Mouse (Mus musculus) megakaryocyte, embryonic 14.5 days (primary cell): Measurements from ENCODE around the gene Efnb2. TPM values are rescaled to one million over a fixed set of nuclear protein-coding genes. Genes with fewer than 3 reads are reported as not detected.

Experiments
- H3K27me3 ChIP-seq: replicated peaks from 2 replicates; pipeline ENCODE3; 2012; ENCODE audit warnings: inconsistent platforms
- H3K36me3 ChIP-seq: replicated peaks from 2 replicates; pipeline ENCODE3; 2012; ENCODE audit warnings: low read length, inconsistent platforms, mixed read lengths
- H3K4me1 ChIP-seq: 2 replicates; pipeline ENCODE4 v1.6.1; 2012; ENCODE audit warnings: inconsistent platforms
- H3K4me3 ChIP-seq: replicated peaks from 2 replicates; pipeline ENCODE3; 2012; ENCODE audit warnings: moderate library complexity, mild to moderate bottlenecking, inconsistent platforms
- H3K9me3 ChIP-seq: 2 replicates; pipeline ENCODE4 v1.6.1; 2012; ENCODE audit warnings: inconsistent platforms
- FLI1 ChIP-seq: IDR thresholded peaks from 2 replicates; pipeline ENCODE4 v1.6.1; 2012; ENCODE audit warnings: low read length, inconsistent platforms, mixed read lengths
- GATA1 ChIP-seq: IDR thresholded peaks from 3 replicates; pipeline ENCODE4 v1.6.1; 2012; ENCODE audit warnings: mixed read lengths, low read length, inconsistent platforms, borderline replicate concordance
- polyA plus RNA-seq: library from polyadenylated mRNA; stranded (reverse); fragments of >175 nt; gene quantifications from 2 replicates; pipeline ENCODE4 v1.2.3, GENCODE M21; 2012; ENCODE audit warnings: low replicate concordance; ENCODE audit not compliant: insufficient read depth

Gene Efnb2
- polyA plus RNA-seq, 1 experiment, result 0.19 TPM

DNA sequence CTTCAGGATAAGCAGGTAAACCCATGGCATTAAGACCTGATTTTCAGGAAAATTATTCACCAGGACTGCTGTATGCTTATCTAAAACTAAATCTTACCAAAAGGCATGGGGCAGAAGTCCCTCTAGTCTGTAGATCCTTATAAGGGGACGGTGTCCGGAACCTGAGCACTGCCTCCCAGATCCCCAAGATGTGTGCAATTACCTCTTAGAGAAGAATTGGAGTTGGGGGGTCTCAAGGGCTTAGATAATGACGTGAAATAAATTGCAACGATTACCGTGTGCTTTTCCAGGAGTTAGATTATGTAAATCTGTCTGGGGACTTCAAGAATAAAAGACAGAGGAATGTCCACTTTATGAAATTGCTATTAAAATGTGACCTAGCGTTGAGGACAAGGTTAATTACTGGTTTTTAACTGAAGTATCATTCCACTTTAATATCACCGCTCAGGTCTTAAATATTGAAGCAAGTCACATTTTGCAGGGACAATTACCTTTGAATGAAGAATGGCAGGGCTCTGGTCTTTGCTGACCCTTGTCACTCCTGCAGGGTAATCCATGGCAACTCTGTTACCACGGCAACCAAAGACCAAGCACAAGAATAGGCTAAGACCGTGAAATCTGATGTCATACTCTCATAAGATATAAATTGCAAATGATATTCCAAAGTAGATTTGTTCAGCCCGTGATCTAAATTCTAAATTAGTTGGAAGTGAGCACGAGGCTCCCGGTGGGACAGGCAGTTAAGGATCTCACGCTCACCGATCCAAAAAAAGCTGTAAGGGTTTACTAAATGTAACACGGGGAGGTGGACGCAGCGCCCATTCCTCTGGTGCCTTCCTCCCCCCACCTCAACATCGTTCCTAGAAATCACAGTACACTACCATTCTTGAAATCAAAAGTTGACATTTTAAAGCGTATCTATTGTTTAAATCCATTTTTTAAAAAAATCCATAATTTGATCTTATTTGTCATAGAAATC, 86.2 kb downstream of the Efnb2 start:
- peaks cover 10% of the 10 kb centered on the region for H3K27me3 ChIP-seq
- TF ChIP-seq GATA1 (no peak), FLI1 (no peak)
- no peaks in the 10 kb centered on the region for H3K36me3 ChIP-seq
- no peak overlapping the region for H3K4me3 ChIP-seq
- H3K4me1 ChIP-seq, result no peaks in the 10 kb centered on the region
- peaks cover 27% of the 10 kb centered on the region for H3K9me3 ChIP-seq

DNA sequence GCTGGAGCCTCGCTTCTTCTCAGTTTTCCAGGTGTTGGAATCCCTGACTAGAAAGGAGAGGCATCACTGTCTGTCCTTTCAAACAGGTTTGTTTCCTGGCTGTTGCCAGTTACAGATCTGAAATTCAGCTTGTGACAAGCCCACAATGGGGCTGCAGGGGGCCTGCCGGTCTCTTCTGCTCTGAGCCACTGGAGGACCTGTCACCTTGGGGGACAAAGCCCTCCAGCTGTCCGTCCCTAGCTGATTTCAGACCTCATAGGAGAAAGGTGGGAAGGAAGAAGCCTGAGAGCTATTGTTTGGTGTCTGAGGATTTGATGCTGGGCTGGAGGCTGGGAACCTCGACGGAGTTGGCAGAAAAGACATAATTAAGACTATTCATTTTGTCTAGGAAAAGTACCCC, 88.8 kb downstream of the Efnb2 start:
- Histone ChIP-seq H3K9me3 (peaks cover 26% of the 10 kb centered on the region), H3K4me3 (no peak overlapping the region), H3K27me3 (peaks cover 6% of the 10 kb centered on the region), H3K36me3 (no peaks in the 10 kb centered on the region), H3K4me1 (no peaks in the 10 kb centered on the region)
- TF ChIP-seq FLI1 (no peak), GATA1 (no peak)

DNA sequence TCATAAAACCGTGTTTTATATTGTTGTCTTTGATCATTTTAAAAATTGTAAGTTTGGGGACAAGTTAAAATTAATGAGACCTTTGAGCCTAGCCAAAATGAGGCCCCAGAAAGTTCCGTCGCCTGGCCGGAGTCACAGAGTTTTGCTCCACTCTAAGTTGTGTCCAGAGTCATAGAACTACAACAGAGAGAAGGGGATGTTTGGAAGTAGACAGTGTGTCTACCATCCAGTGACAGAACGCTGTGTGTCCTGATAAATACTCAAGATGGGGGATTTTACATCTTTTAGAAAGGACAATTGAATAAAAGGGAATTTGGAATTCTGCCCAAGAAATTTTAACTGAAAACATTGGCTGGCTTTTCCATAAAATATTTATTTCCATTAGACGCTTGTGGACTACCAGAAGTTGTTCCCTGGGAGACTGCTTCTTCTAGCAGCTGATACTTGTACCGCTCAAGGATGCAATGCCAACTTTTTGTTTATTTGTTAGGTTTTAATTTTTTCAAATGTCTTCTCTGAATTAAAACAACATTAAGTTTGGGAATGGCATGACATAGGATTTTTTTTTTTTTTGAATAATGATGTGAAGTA, 89.3 kb downstream of the Efnb2 start:
- Histone ChIP-seq H3K36me3 (no peaks in the 10 kb centered on the region), H3K4me1 (no peaks in the 10 kb centered on the region), H3K27me3 (peaks cover 4% of the 10 kb centered on the region), H3K9me3 (peaks cover 24% of the 10 kb centered on the region), H3K4me3 (no peak overlapping the region)
- TF ChIP-seq FLI1, result no peak
- no peak for TF ChIP-seq GATA1

DNA sequence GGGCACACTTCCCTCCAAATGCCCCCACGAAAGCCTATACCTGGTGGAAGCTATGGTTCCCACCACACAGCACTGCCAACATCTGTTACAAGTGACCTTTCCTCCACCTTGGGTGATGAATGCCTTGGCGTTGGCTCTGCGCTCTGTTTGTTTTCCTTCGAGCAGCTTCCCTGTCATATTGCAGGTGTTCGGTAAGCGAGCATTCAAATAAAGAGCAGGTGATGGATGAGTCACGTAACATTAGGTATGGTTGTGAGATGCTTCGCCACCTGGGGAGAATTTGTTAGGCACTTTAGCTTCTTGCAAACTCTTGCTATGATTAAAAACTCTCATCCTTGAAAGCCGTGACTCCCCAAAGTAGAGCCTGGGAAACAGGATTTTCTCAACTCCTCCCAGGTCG, 91.8 kb downstream of the Efnb2 start:
- H3K4me1 ChIP-seq, result no peaks in the 10 kb centered on the region
- no peaks in the 10 kb centered on the region for H3K27me3 ChIP-seq
- H3K4me3 ChIP-seq, result no peak overlapping the region
- H3K36me3 ChIP-seq, result no peaks in the 10 kb centered on the region
- peaks cover 17% of the 10 kb centered on the region; the same call in 1 of the 2 replicates for H3K9me3 ChIP-seq
- TF ChIP-seq FLI1 (no peak), GATA1 (no peak)

DNA sequence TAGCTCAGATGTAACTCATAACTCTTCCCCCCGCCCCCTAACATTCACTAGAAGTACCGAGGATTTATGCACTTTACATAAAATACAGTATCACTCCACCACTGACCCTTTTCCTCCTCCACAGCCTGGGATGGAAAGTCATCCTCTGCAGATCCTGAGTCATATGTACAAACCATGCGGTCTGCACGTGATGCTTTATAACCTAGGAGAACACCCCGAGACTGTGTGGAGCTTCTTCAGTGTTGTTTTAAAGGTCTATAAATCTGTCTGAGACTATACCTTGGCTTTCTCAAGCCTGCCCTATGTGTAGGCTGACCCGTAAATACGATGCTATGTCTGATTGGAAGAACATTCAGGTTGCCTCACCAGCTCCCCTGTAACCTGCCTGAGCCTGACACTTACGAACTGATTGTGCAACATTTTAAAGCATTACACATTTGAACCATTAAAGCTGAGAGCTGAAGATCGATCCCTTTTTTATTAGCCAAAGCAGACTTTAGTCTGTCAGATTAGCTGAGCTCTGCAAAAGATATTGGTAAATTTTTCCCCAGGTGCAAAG, 92.7 kb downstream of the Efnb2 start:
- no peaks in the 10 kb centered on the region for H3K36me3 ChIP-seq
- no peak for TF ChIP-seq GATA1
- no peak for TF ChIP-seq FLI1
- peaks cover 17% of the 10 kb centered on the region; the same call in 1 of the 2 replicates for H3K9me3 ChIP-seq
- H3K4me1 ChIP-seq, result no peaks in the 10 kb centered on the region
- no peak overlapping the region for H3K4me3 ChIP-seq
- no peaks in the 10 kb centered on the region for H3K27me3 ChIP-seq

Other genes with a start within 250 kb of the Efnb2 start
- gene Arglu1, start 29.3 kb upstream of the Efnb2 start, polyA plus RNA-seq, result 17.4 and 61.2 TPM in 2 replicates